Mouse (Mus musculus): ENCODE measurements around the gene Tpp1. TPM values are rescaled to one million over a fixed set of nuclear protein-coding genes. Genes with fewer than 3 reads are reported as not detected.

Gene Tpp1
- polyA plus RNA-seq, 1 experiment, result 55.9 TPM

- no peak overlapping the region for H3K4me3 ChIP-seq (ENCODE audit: low read depth, low read length)
- H3K27ac ChIP-seq (ENCODE audit: insufficient read depth, low read depth, low read length), result no peak overlapping the region
- WGBS, result 93% methylated on average over 9 of the region's 9 CpGs
- peaks cover 5% of the 10 kb centered on the region; the same call in 1 of the 2 replicates for H3K4me1 ChIP-seq (ENCODE audit: control insufficient read depth, insufficient read depth, insufficient read length, low read length)
- H3K36me3 ChIP-seq (ENCODE audit: control insufficient read depth, insufficient read depth, low read length), result peaks cover 27% of the 10 kb centered on the region
- no peak for TF ChIP-seq POLR2A (IDR thresholded peaks at IDR 0.05; ENCODE audit: low read depth, low read length)
- no peak for TF ChIP-seq CTCF (IDR thresholded peaks at IDR 0.05; ENCODE audit: extremely low read depth, insufficient read length, insufficient replicate concordance, low read depth, low read length)
- no peaks in the 10 kb centered on the region for H3K27me3 ChIP-seq (ENCODE audit: control insufficient read depth, insufficient read depth, low read length)
Observed at GRCm38 (mm10) chr7:105741978-105742377, 10.1 kb downstream of the Tpp1 start.

- 82% methylated on average over 6 of the region's 6 CpGs for WGBS
- H3K4me3 ChIP-seq (ENCODE audit: low read depth, low read length), result no peak overlapping the region
- no peaks in the 10 kb centered on the region for H3K27me3 ChIP-seq (ENCODE audit: control insufficient read depth, insufficient read depth, low read length)
- peaks cover 5% of the 10 kb centered on the region; the same call in 1 of the 2 replicates for H3K4me1 ChIP-seq (ENCODE audit: control insufficient read depth, insufficient read depth, insufficient read length, low read length)
- TF ChIP-seq CTCF (IDR thresholded peaks at IDR 0.05; ENCODE audit: extremely low read depth, insufficient read length, insufficient replicate concordance, low read depth, low read length), result no peak
- no peak for TF ChIP-seq POLR2A (IDR thresholded peaks at IDR 0.05; ENCODE audit: low read depth, low read length)
- no peak overlapping the region for H3K27ac ChIP-seq (ENCODE audit: insufficient read depth, low read depth, low read length)
- peaks cover 19% of the 10 kb centered on the region for H3K36me3 ChIP-seq (ENCODE audit: control insufficient read depth, insufficient read depth, low read length)
Observed at GRCm38 (mm10) chr7:105740851-105741250, 11.2 kb downstream of the Tpp1 start.

- H3K4me3 ChIP-seq (ENCODE audit: low read depth, low read length), result no peak overlapping the region
- TF ChIP-seq CTCF (IDR thresholded peaks at IDR 0.05; ENCODE audit: extremely low read depth, insufficient read length, insufficient replicate concordance, low read depth, low read length), result no peak
- TF ChIP-seq POLR2A (IDR thresholded peaks at IDR 0.05; ENCODE audit: low read depth, low read length), result no peak
- peaks cover 19% of the 10 kb centered on the region for H3K36me3 ChIP-seq (ENCODE audit: control insufficient read depth, insufficient read depth, low read length)
- 90% methylated on average over 13 of the region's 13 CpGs for WGBS
- no peaks in the 10 kb centered on the region for H3K27me3 ChIP-seq (ENCODE audit: control insufficient read depth, insufficient read depth, low read length)
- no peak overlapping the region for H3K27ac ChIP-seq (ENCODE audit: insufficient read depth, low read depth, low read length)
- peaks cover 5% of the 10 kb centered on the region; the same call in 1 of the 2 replicates for H3K4me1 ChIP-seq (ENCODE audit: control insufficient read depth, insufficient read depth, insufficient read length, low read length)
Observed at GRCm38 (mm10) chr7:105740089-105740795, 11.8 kb downstream of the Tpp1 start.

GRCm38 (mm10) chr7:105738948-105739347 is 13.1 kb downstream of the Tpp1 start:
- WGBS, result 52% methylated on average over 3 of the region's 3 CpGs
- Histone ChIP-seq H3K4me1 (ENCODE audit: control insufficient read depth, insufficient read depth, insufficient read length, low read length) (peaks cover 5% of the 10 kb centered on the region; the same call in 1 of the 2 replicates), H3K36me3 (ENCODE audit: control insufficient read depth, insufficient read depth, low read length) (peaks cover 22% of the 10 kb centered on the region), H3K27me3 (ENCODE audit: control insufficient read depth, insufficient read depth, low read length) (no peaks in the 10 kb centered on the region), H3K4me3 (ENCODE audit: low read depth, low read length) (peak overlapping the region; percentile 33; the same call in 1 of the 2 replicates), H3K27ac (ENCODE audit: insufficient read depth, low read depth, low read length) (peak overlapping the region; percentile 92)
- no peak for TF ChIP-seq CTCF (IDR thresholded peaks at IDR 0.05; ENCODE audit: extremely low read depth, insufficient read length, insufficient replicate concordance, low read depth, low read length)

GRCm38 (mm10) chr7:105738286-105738685 is 13.7 kb downstream of the Tpp1 start:
- Histone ChIP-seq H3K27me3 (ENCODE audit: control insufficient read depth, insufficient read depth, low read length) (no peaks in the 10 kb centered on the region), H3K4me1 (ENCODE audit: control insufficient read depth, insufficient read depth, insufficient read length, low read length) (peaks cover 3% of the 10 kb centered on the region; the same call in 1 of the 2 replicates), H3K36me3 (ENCODE audit: control insufficient read depth, insufficient read depth, low read length) (peaks cover 28% of the 10 kb centered on the region), H3K4me3 (ENCODE audit: low read depth, low read length) (no peak overlapping the region), H3K27ac (ENCODE audit: insufficient read depth, low read depth, low read length) (peak overlapping the region; percentile 92)
- 72% methylated on average over 2 of the region's 2 CpGs for WGBS
- TF ChIP-seq CTCF (IDR thresholded peaks at IDR 0.05; ENCODE audit: extremely low read depth, insufficient read length, insufficient replicate concordance, low read depth, low read length) (no peak), POLR2A (IDR thresholded peaks at IDR 0.05; ENCODE audit: low read depth, low read length) (no peak)

GRCm38 (mm10) chr7:105737648-105738047 is 14.4 kb downstream of the Tpp1 start:
- 33% methylated on average over 3 of the region's 3 CpGs for WGBS
- H3K36me3 ChIP-seq (ENCODE audit: control insufficient read depth, insufficient read depth, low read length), result peaks cover 33% of the 10 kb centered on the region
- TF ChIP-seq CTCF (IDR thresholded peaks at IDR 0.05; ENCODE audit: extremely low read depth, insufficient read length, insufficient replicate concordance, low read depth, low read length) (no peak), POLR2A (IDR thresholded peaks at IDR 0.05; ENCODE audit: low read depth, low read length) (no peak)

GRCm38 (mm10) chr7:105736911-105737521 is 15.0 kb downstream of the Tpp1 start, which contains the start of gene Rrp8:
Gene Rrp8, minus strand, starts transcription at chr7:105737385.
- Histone ChIP-seq H3K4me1 (ENCODE audit: control insufficient read depth, insufficient read depth, insufficient read length, low read length) (no peaks in the 10 kb centered on the region; the same call in 1 of the 2 replicates), H3K4me3 (ENCODE audit: low read depth, low read length) (peak within 1 kb of the TSS; percentile 98), H3K27ac (ENCODE audit: insufficient read depth, low read depth, low read length) (peak within 1 kb of the TSS; percentile 77), H3K27me3 (ENCODE audit: control insufficient read depth, insufficient read depth, low read length) (no peaks in the 10 kb centered on the region), H3K36me3 (ENCODE audit: control insufficient read depth, insufficient read depth, low read length) (peaks cover 33% of the 10 kb centered on the region)
- TF ChIP-seq CTCF (IDR thresholded peaks at IDR 0.05; ENCODE audit: extremely low read depth, insufficient read length, insufficient replicate concordance, low read depth, low read length), result peak; percentile 14; the same call in 1 of the 2 replicates
- no peak for TF ChIP-seq POLR2A (IDR thresholded peaks at IDR 0.05; ENCODE audit: low read depth, low read length)
- WGBS, result under 1% methylated on average over 30 of the region's 30 CpGs

More at GRCm38 (mm10) chr7:105737648-105738047, 14.4 kb downstream of the Tpp1 start:
- Histone ChIP-seq H3K27me3 (ENCODE audit: control insufficient read depth, insufficient read depth, low read length) (no peaks in the 10 kb centered on the region), H3K4me3 (ENCODE audit: low read depth, low read length) (no peak overlapping the region), H3K27ac (ENCODE audit: insufficient read depth, low read depth, low read length) (peak overlapping the region; percentile 70), H3K4me1 (ENCODE audit: control insufficient read depth, insufficient read depth, insufficient read length, low read length) (no peaks in the 10 kb centered on the region; the same call in 1 of the 2 replicates)
